Mouse (Mus musculus) embryonic stem cell, embryonic (primary cell): ENCODE results near the gene Mapk9.

Experiments used
- CTCF ChIA-PET, 4 experiments: fragments of 300-600 bp in 2 of 4; fragments of 350-600 bp in 2 of 4; sonication (Branson Sonifier 250); formaldehyde crosslinking; loops; one replicate each; lab custom pipeline; 2022; ENCODE audit warnings: inconsistent platforms in 2 of 4; lab: Charles Lee
- POLR2A ChIA-PET, 4 experiments: fragments of 300-600 bp in 2 of 4; fragments of 350-600 bp in 2 of 4; sonication (Branson Sonifier 250); formaldehyde crosslinking; loops; one replicate each; lab custom pipeline; 2022; ENCODE audit warnings: antibody characterized with exemption in 4 of 4, inconsistent platforms in 1 of 4; lab: Charles Lee

The Mapk9 gene

GRCm38 (mm10) chr11:49829176-49829745 lies 17.3 kb upstream of the Mapk9 start:
- CTCF ChIA-PET = no interaction called here
- POLR2A ChIA-PET = interaction anchor here in 3 of 4 experiments (0.7 to 2.3 kb wide), 4 partner anchors 9 to 21 kb away, joined by 4 to 5 read pairs (median 4); no protein-coding TSS in a partner anchor

GRCm38 (mm10) chr11:49831980-49832379 lies 14.6 kb upstream of the Mapk9 start:
- ChIA-PET POLR2A (interaction anchor here in 2 of 4 experiments (1.3 to 1.7 kb wide), 3 partner anchors 12 to 22 kb away, joined by 3 to 6 read pairs (median 3); partner anchors contain the start of gene Mapk9 (in 1 of the 2)), CTCF (interaction anchor here in 2 of 4 experiments (0.6 to 1.2 kb wide), 2 partner anchors 59 to 68 kb away, joined by 3 read pairs; no protein-coding TSS in a partner anchor)

- CTCF ChIA-PET = interaction anchor here in 1 of 4 experiments (1.2 to 1.7 kb wide), 2 partner anchors 8 to 60 kb away, joined by 3 to 8 read pairs; no protein-coding TSS in a partner anchor
- POLR2A ChIA-PET = interaction anchor here in 2 of 4 experiments (1.3 to 1.7 kb wide), 3 partner anchors 14 to 39 kb away, joined by 3 to 5 read pairs (median 3); partner anchors contain the start of genes Mapk9 (in 2 of the 2) and Gfpt2 (in 1 of the 2)
These were observed 13.6 kb upstream of the Mapk9 start for GRCm38 (mm10) chr11:49832962-49833361.

- ChIA-PET POLR2A (interaction anchor here in 3 of 4 experiments (0.6 to 1.4 kb wide), 5 partner anchors 9 to 255 kb away, joined by 3 to 6 read pairs (median 3); partner anchors contain the start of genes Gfpt2 (in 1 of the 3) and Mapk9 (in 1 of the 3)), CTCF (interaction anchor here in 2 of 4 experiments (1.2 to 2.4 kb wide), 3 partner anchors 10 to 11 kb away, joined by 3 to 13 read pairs (median 8); partner anchors contain the start of gene Mapk9 (in 1 of the 2))
These were observed 12.3 kb upstream of the Mapk9 start for GRCm38 (mm10) chr11:49834248-49834647.

GRCm38 (mm10) chr11:49835257-49835956 lies 11.1 kb upstream of the Mapk9 start:
- POLR2A ChIA-PET = interaction anchor here in 2 of 4 experiments (0.5 to 1.4 kb wide), 5 partner anchors 8 to 542 kb away, joined by 3 to 6 read pairs (median 3); partner anchors contain the start of genes Hnrnph1 (in 1 of the 2) and Mapk9 (in 1 of the 2)
- CTCF ChIA-PET = interaction anchor here in 2 of 4 experiments (1.3 to 2.4 kb wide), 4 partner anchors 10 to 183 kb away, joined by 4 to 13 read pairs (median 5); partner anchors contain the start of gene Mapk9 (in 1 of the 2)

GRCm38 (mm10) chr11:49837717-49838407 lies 8.7 kb upstream of the Mapk9 start:
- POLR2A ChIA-PET = interaction anchor here in 2 of 4 experiments (0.9 to 1.8 kb wide), 6 partner anchors 8 to 125 kb away, joined by 3 to 5 read pairs (median 4); no protein-coding TSS in a partner anchor
- CTCF ChIA-PET = interaction anchor here in 2 of 4 experiments (0.7 to 1.8 kb wide), 3 partner anchors 13 to 66 kb away, joined by 3 to 8 read pairs (median 3); no protein-coding TSS in a partner anchor

- ChIA-PET POLR2A (interaction anchor here in 1 of 4 experiments (0.6 to 0.8 kb wide), 2 partner anchors 16 to 129 kb away, joined by 3 read pairs; no protein-coding TSS in a partner anchor), CTCF (interaction anchor here in 2 of 4 experiments (0.6 to 0.8 kb wide), 3 partner anchors 16 to 391 kb away, joined by 3 to 10 read pairs (median 3); no protein-coding TSS in a partner anchor)
These were observed 5.9 kb upstream of the Mapk9 start for GRCm38 (mm10) chr11:49840666-49841065.

GRCm38 (mm10) chr11:49841886-49842285 lies 4.7 kb upstream of the Mapk9 start:
- POLR2A ChIA-PET = interaction anchor here in 1 of 4 experiments (0.7 kb wide), 1 partner anchor 119 kb away, joined by 3 read pairs; no protein-coding TSS in a partner anchor
- CTCF ChIA-PET = interaction anchor here in 2 of 4 experiments (0.7 to 2.8 kb wide), 2 partner anchors 17 to 215 kb away, joined by 7 read pairs; no protein-coding TSS in a partner anchor

GRCm38 (mm10) chr11:49842718-49843117 lies 3.8 kb upstream of the Mapk9 start:
- POLR2A ChIA-PET = interaction anchor here in 2 of 4 experiments (0.5 to 1.9 kb wide), 7 partner anchors 10 to 120 kb away, joined by 3 to 5 read pairs (median 4); no protein-coding TSS in a partner anchor
- CTCF ChIA-PET = interaction anchor here in 3 of 4 experiments (0.5 to 2.8 kb wide), 7 partner anchors 10 to 534 kb away, joined by 3 to 11 read pairs (median 4); partner anchors contain the start of gene Hnrnph1 (in 1 of the 3)

GRCm38 (mm10) chr11:49844311-49844710 lies 2.2 kb upstream of the Mapk9 start:
- ChIA-PET CTCF (interaction anchor here in 3 of 4 experiments (1.3 to 2.8 kb wide), 12 partner anchors 8 to 192 kb away, joined by 3 to 28 read pairs (median 6); no protein-coding TSS in a partner anchor), POLR2A (interaction anchor here in 3 of 4 experiments (0.6 to 1.9 kb wide), 9 partner anchors 9 to 122 kb away, joined by 3 to 6 read pairs (median 4); no protein-coding TSS in a partner anchor)

- CTCF ChIA-PET = interaction anchor here in 3 of 4 experiments (0.5 to 2.5 kb wide), 17 partner anchors 9 to 643 kb away, joined by 3 to 28 read pairs (median 5); no protein-coding TSS in a partner anchor
These were observed 1.6 kb upstream of the Mapk9 start for GRCm38 (mm10) chr11:49844969-49845368.

GRCm38 (mm10) chr11:49845958-49846357 lies 593 bp upstream of the Mapk9 start:
- ChIA-PET POLR2A (interaction anchor here in 3 of 4 experiments (0.5 to 4.5 kb wide), 14 partner anchors 10 to 533 kb away, joined by 3 to 10 read pairs (median 4); partner anchors contain the start of genes Maml1 (in 1 of the 3) and Mrnip (in 1 of the 3)), CTCF (interaction anchor here (0.5 to 2.5 kb wide), 30 partner anchors 9 to 655 kb away, joined by 3 to 28 read pairs (median 4); partner anchors contain the start of gene Cnot6 (in 1 of the 4))

More at GRCm38 (mm10) chr11:49844969-49845368, 1.6 kb upstream of the Mapk9 start:
- POLR2A ChIA-PET = interaction anchor here in 3 of 4 experiments (0.6 to 4.5 kb wide), 8 partner anchors 16 to 122 kb away, joined by 3 to 10 read pairs (median 4); no protein-coding TSS in a partner anchor

GRCm38 (mm10) chr11:49847071-49847810 lies 690 bp downstream of the Mapk9 start:
- CTCF ChIA-PET = interaction anchor here (0.5 to 2.5 kb wide), 17 partner anchors 22 to 1013 kb away, joined by 3 to 28 read pairs (median 4); partner anchors contain the start of gene Cnot6 (in 1 of the 4)
- POLR2A ChIA-PET = interaction anchor here (0.6 to 4.5 kb wide), 21 partner anchors 13 to 575 kb away, joined by 3 to 10 read pairs (median 3); partner anchors contain the start of genes Maml1 (in 1 of the 4) and Mrnip (in 1 of the 4)

- ChIA-PET CTCF (interaction anchor here (0.5 to 2.2 kb wide), 10 partner anchors 22 to 1014 kb away, joined by 3 to 11 read pairs (median 4); no protein-coding TSS in a partner anchor), POLR2A (interaction anchor here in 2 of 4 experiments (0.6 to 4.5 kb wide), 11 partner anchors 9 to 574 kb away, joined by 3 to 10 read pairs (median 3); no protein-coding TSS in a partner anchor)
These were observed 1.2 kb downstream of the Mapk9 start for GRCm38 (mm10) chr11:49847811-49848078.

- CTCF ChIA-PET = interaction anchor here (0.6 to 1.0 kb wide), 5 partner anchors 23 to 212 kb away, joined by 3 to 6 read pairs (median 4); no protein-coding TSS in a partner anchor
- POLR2A ChIA-PET = interaction anchor here in 2 of 4 experiments (0.6 to 4.5 kb wide), 11 partner anchors 8 to 197 kb away, joined by 3 to 10 read pairs (median 3); no protein-coding TSS in a partner anchor
These were observed 1.7 kb downstream of the Mapk9 start for GRCm38 (mm10) chr11:49848080-49848815.
